Mouse (Mus musculus) left cerebral cortex, postnatal 25 days (tissue): ENCODE results near the gene Synpo2l. TPM values are rescaled to one million over a fixed set of nuclear protein-coding genes. Genes with fewer than 3 reads are reported as not detected.
A peak's percentile ranks its signal among the peaks of the same experiment; 100 is the strongest.

ENCODE experiments used
- DNase-seq, 2 experiments: peaks; one replicate each; pipeline ENCODE4 v3.0.0; 2022; ENCODE audit warnings: low spot score in 2 of 2, mixed read lengths in 1 of 2
- intact Hi-C: fragments of 180-260 bp; cut with DNase I; formaldehyde crosslinking; loops from one replicate; pipeline ENCODE4 v1.15.1; 2025
- total RNA-seq, 2 experiments: library from RNA; stranded (reverse); gene quantifications; 2 replicates each; pipeline ENCODE4 v1.2.3; 2021

The Synpo2l gene
- total RNA-seq, 2 experiments from 2014 or later = 0.23 to 0.28 TPM

- intact Hi-C loops = no loop called here
- peak in 1 of 2 experiments; percentile 78 for DNase-seq
These were observed 18.4 kb upstream of the Synpo2l start for GRCm38 (mm10) chr14:20686576-20686975.

GRCm38 (mm10) chr14:20682498-20682897, 14.3 kb upstream of the Synpo2l start:
- DNase-seq = no peak
- intact Hi-C loops = no loop called here

GRCm38 (mm10) chr14:20681742-20682141, 13.6 kb upstream of the Synpo2l start:
- intact Hi-C loops = no loop called here
- no peak for DNase-seq

GRCm38 (mm10) chr14:20677906-20678305, 9.8 kb upstream of the Synpo2l start:
- no peak for DNase-seq
- intact Hi-C loops = no loop called here

- DNase-seq = peak; percentile 95 to 98
- intact Hi-C loops = loop anchor here (1.0 kb wide), 1 partner anchor 33 kb away; the partner anchor contains the start of gene Usp54
These were observed 6.1 kb upstream of the Synpo2l start, which contains the start of gene Sec24c for GRCm38 (mm10) chr14:20674064-20674833. TSS of gene Sec24c (plus strand) at chr14:20674308.

- intact Hi-C loops = loop anchor here (1.0 kb wide), 1 partner anchor 32 kb away; the partner anchor contains the start of gene Usp54
- no peak for DNase-seq
These were observed 5.5 kb upstream of the Synpo2l start for GRCm38 (mm10) chr14:20673735-20674063.

- peak in 1 of 2 experiments; percentile 23 for DNase-seq
- intact Hi-C loops = no loop called here
These were observed 4.8 kb upstream of the Synpo2l start for GRCm38 (mm10) chr14:20672990-20673389.

- intact Hi-C loops = no loop called here
These were observed 685 bp downstream of the Synpo2l start for GRCm38 (mm10) chr14:20667469-20667868.

GRCm38 (mm10) chr14:20664436-20664835, 3.7 kb downstream of the Synpo2l start:
- intact Hi-C loops = no loop called here
- no peak for DNase-seq

More at GRCm38 (mm10) chr14:20667469-20667868, 685 bp downstream of the Synpo2l start:
- no peak for DNase-seq

- intact Hi-C loops = no loop called here
- DNase-seq = no peak
These were observed 4.6 kb downstream of the Synpo2l start for GRCm38 (mm10) chr14:20663601-20664000.

GRCm38 (mm10) chr14:20662740-20663139, 5.4 kb downstream of the Synpo2l start:
- DNase-seq = no peak
- intact Hi-C loops = no loop called here

- peak; percentile 12 to 16 for DNase-seq
- intact Hi-C loops = loop anchor here (1.0 to 2.0 kb wide), 2 partner anchors 85 to 261 kb away; no protein-coding TSS in a partner anchor
These were observed 6.4 kb downstream of the Synpo2l start for GRCm38 (mm10) chr14:20661661-20662331.

GRCm38 (mm10) chr14:20660827-20661660, 7.1 kb downstream of the Synpo2l start:
- peak; percentile 96 to 97 for DNase-seq
- intact Hi-C loops = loop anchor here (1.0 to 2.0 kb wide), 2 partner anchors 85 to 260 kb away; no protein-coding TSS in a partner anchor

GRCm38 (mm10) chr14:20659687-20660086, 8.5 kb downstream of the Synpo2l start:
- intact Hi-C loops = loop anchor here (2.0 kb wide), 1 partner anchor 259 kb away; no protein-coding TSS in a partner anchor
- no peak for DNase-seq

GRCm38 (mm10) chr14:20658902-20659301, 9.3 kb downstream of the Synpo2l start:
- intact Hi-C loops = no loop called here

GRCm38 (mm10) chr14:20658326-20658725, 9.8 kb downstream of the Synpo2l start:
- intact Hi-C loops = no loop called here

More at GRCm38 (mm10) chr14:20658902-20659301, 9.3 kb downstream of the Synpo2l start:
- DNase-seq = no peak

GRCm38 (mm10) chr14:20656361-20656760, 11.8 kb downstream of the Synpo2l start, which contains the start of gene Myoz1:
TSS of gene Myoz1 (minus strand) at chr14:20656540.
- DNase-seq = no peak
- intact Hi-C loops = no loop called here

More at GRCm38 (mm10) chr14:20658326-20658725, 9.8 kb downstream of the Synpo2l start:
- DNase-seq = peak; percentile 64 to 77

GRCm38 (mm10) chr14:20655731-20656130, 12.4 kb downstream of the Synpo2l start:
- no peak for DNase-seq
- intact Hi-C loops = no loop called here

- intact Hi-C loops = no loop called here
- no peak for DNase-seq
These were observed 13.3 kb downstream of the Synpo2l start for GRCm38 (mm10) chr14:20654690-20655421.
